Mouse (Mus musculus): ENCODE data around the gene Fut2. TPM values are rescaled to one million over a fixed set of nuclear protein-coding genes. Genes with fewer than 3 reads are reported as not detected.

The Fut2 gene
- total RNA-seq, 4 experiments from 2014 or later = 0.20 to 0.27 (median 0.23) TPM; not detected in 1

- DNase-seq (ENCODE audit: low spot score in 2 of 2) = no peak
Observed at GRCm38 (mm10) chr7:45609511-45609910, 56.7 kb downstream of the Fut2 start.

- no peak for DNase-seq (ENCODE audit: low spot score in 2 of 2)
Observed at GRCm38 (mm10) chr7:45605704-45606289, 60.4 kb downstream of the Fut2 start.

- no peak for DNase-seq (ENCODE audit: low spot score in 2 of 2)
Observed at GRCm38 (mm10) chr7:45598960-45599879, 67.0 kb downstream of the Fut2 start.

Other genes with a start within 250 kb of the Fut2 start
- under 1 TPM in 1 of 4 experiments, not detected in 3; 0.52 TPM for gene Lhb, start 245.6 kb downstream of the Fut2 start, total RNA-seq (2022)
- 10 to 100 TPM; 16.0 to 23.3 (median 20.2) TPM for gene Gys1, start 231.6 kb downstream of the Fut2 start, total RNA-seq (2022)
- gene Ruvbl2, start 228.3 kb downstream of the Fut2 start, total RNA-seq (2022) = 10 to 100 TPM; 31.7 to 38.7 (median 35.4) TPM
- gene Ftl1, start 206.5 kb downstream of the Fut2 start, total RNA-seq (2022) = 100 to 1,000 TPM; 176 to 331 (median 227) TPM
- 10 to 100 TPM; 70.0 to 78.6 (median 73.2) TPM for gene Bax, start 199.5 kb downstream of the Fut2 start, total RNA-seq (2022)
- not detected for gene Tulp2, start 184.5 kb downstream of the Fut2 start, total RNA-seq (2022)
- gene Gm45808, start 179.6 kb downstream of the Fut2 start, total RNA-seq (2022) = 1 to 10 TPM in 1 of 4 experiments, not detected in 3; 2.0 TPM
- gene Dhdh, start 177.6 kb downstream of the Fut2 start, total RNA-seq (2022) = 1 to 10 TPM; 5.6 to 6.3 (median 6.2) TPM
- 100 to 1,000 TPM; 101 to 135 (median 117) TPM for gene Nucb1, start 156.0 kb downstream of the Fut2 start, total RNA-seq (2022)
- gene Ppp1r15a, start 140.1 kb downstream of the Fut2 start, total RNA-seq (2022) = 10 to 100 TPM; 15.2 to 24.6 (median 19.0) TPM
- gene Plekha4, start 140.1 kb downstream of the Fut2 start, total RNA-seq (2022) = 1 to 10 TPM in 3 of 4 experiments, under 1 TPM in 1; 0.80 to 1.9 (median 1.5) TPM
- gene Hsd17b14, start 111.5 kb downstream of the Fut2 start, total RNA-seq (2022) = not detected
- 10 to 100 TPM; 23.2 to 33.0 (median 29.9) TPM for gene Bcat2, start 96.2 kb downstream of the Fut2 start, total RNA-seq (2022)
- not detected for gene Fgf21, start 50.9 kb downstream of the Fut2 start, total RNA-seq (2022)
- under 1 TPM in 3 of 4 experiments, not detected in 1; 0.20 to 0.28 (median 0.21) TPM for gene Fut1, start 49.1 kb downstream of the Fut2 start, total RNA-seq (2022)
- gene Izumo1, start 44.6 kb downstream of the Fut2 start, total RNA-seq (2022) = under 1 TPM in 3 of 4 experiments, not detected in 1; 0.14 to 0.27 (median 0.22) TPM
- 1 to 10 TPM; 5.8 to 7.5 (median 6.6) TPM for gene Rasip1, start 38.9 kb downstream of the Fut2 start, total RNA-seq (2022)
- 1 to 10 TPM; 1.5 to 4.4 (median 2.4) TPM for gene Mamstr, start 26.4 kb downstream of the Fut2 start, total RNA-seq (2022)
- gene Ntn5, start 17.6 kb upstream of the Fut2 start, total RNA-seq (2022) = 10 to 100 TPM in 3 of 4 experiments, 1 to 10 TPM in 1; 9.1 to 13.5 (median 11.6) TPM
- gene Sec1, start 28.0 kb upstream of the Fut2 start, total RNA-seq (2022) = 1 to 10 TPM; 1.6 to 4.6 (median 3.3) TPM
- 100 to 1,000 TPM; 158 to 230 (median 187) TPM for gene Car11, start 33.4 kb upstream of the Fut2 start, total RNA-seq (2022)
- 100 to 1,000 TPM in 2 of 4 experiments, 10 to 100 TPM in 2; 76.7 to 136 (median 109) TPM for gene Dbp, start 38.7 kb upstream of the Fut2 start, total RNA-seq (2022)
- gene Rpl18, start 49.1 kb upstream of the Fut2 start, total RNA-seq (2022) = 100 to 1,000 TPM; 385 to 434 (median 409) TPM
- gene Sphk2, start 51.6 kb upstream of the Fut2 start, total RNA-seq (2022) = 10 to 100 TPM; 28.1 to 36.7 (median 32.7) TPM
- gene Fam83e, start 54.8 kb upstream of the Fut2 start, total RNA-seq (2022) = under 1 TPM in 3 of 4 experiments, not detected in 1; 0.18 to 0.41 (median 0.19) TPM
- gene Spaca4, start 59.4 kb upstream of the Fut2 start, total RNA-seq (2022) = not detected
- 100 to 1,000 TPM; 251 to 313 (median 283) TPM for gene Lmtk3, start 117.3 kb upstream of the Fut2 start, total RNA-seq (2022)
- 10 to 100 TPM in 3 of 4 experiments, 1 to 10 TPM in 1; 9.9 to 12.5 (median 11.3) TPM for gene Sult2b1, start 118.3 kb upstream of the Fut2 start, total RNA-seq (2022)
- gene Cyth2, start 148.2 kb upstream of the Fut2 start, total RNA-seq (2022) = 100 to 1,000 TPM; 135 to 147 (median 139) TPM
- gene Kcnj14, start 158.4 kb upstream of the Fut2 start, total RNA-seq (2022) = 1 to 10 TPM; 1.6 to 2.1 (median 1.8) TPM
- gene Grwd1, start 164.6 kb upstream of the Fut2 start, total RNA-seq (2022) = 10 to 100 TPM; 19.3 to 24.7 (median 22.3) TPM
- gene Kdelr1, start 206.4 kb upstream of the Fut2 start, total RNA-seq (2022) = 10 to 100 TPM; 72.8 to 86.3 (median 79.1) TPM
- 10 to 100 TPM in 2 of 4 experiments, 1 to 10 TPM in 2; 8.6 to 11.1 (median 10.1) TPM for gene Grin2d, start 212.0 kb upstream of the Fut2 start, total RNA-seq (2022)
- gene Syngr4, start 230.3 kb upstream of the Fut2 start, total RNA-seq (2022) = under 1 TPM in 1 of 4 experiments, not detected in 3; 0.64 TPM
- 10 to 100 TPM; 19.8 to 24.1 (median 21.2) TPM for gene Tmem143, start 230.5 kb upstream of the Fut2 start, total RNA-seq (2022)

Measured in layer of hippocampus, adult 8-10 months (tissue).